ENCODE assay signal across 11 mouse cellular contexts in the genomic region with DNA sequence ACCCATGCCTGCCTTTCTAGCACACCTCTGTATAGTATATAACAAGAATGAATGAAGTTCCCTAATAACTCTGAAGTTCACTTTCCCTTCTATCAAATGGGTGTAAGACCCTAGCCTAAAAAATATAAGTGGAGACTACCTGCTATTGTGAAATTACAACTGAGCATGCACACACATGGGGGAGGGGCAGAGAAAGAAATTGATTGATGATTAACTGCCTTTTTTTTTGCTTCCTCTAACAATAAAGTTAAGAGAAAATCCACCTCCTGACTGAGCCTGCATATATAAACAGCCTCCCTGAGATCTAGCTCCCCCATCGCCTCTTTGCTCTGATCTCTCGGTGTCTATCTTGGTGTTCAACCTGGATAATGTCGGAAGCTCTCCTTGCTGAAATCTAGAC.
DNase-seq lines count a peak whose midpoint lies in the region; ATAC-seq and TF ChIP-seq lines count a peak whose summit lies in the region.
"Had no signal": no experiment of that assay in that cellular context is flagged by ENCODE, and none has a peak within 500 bp of the region (broad histone marks: within the 10 kb centered on the region; RNA-seq: fewer than 3 reads in every experiment).

No protein-coding gene starts in this region.

- H3K4me3 ChIP-seq in forebrain, embryonic 12.5 days (replicated peaks), result no peak overlapping the region
- no peak overlapping the region for H3K4me3 ChIP-seq in forebrain, embryonic 11.5 days (ENCODE audit: low read depth, low read length)
- no peak overlapping the region for H3K4me3 ChIP-seq in kidney, adult 2 months (ENCODE audit: insufficient read depth, low read depth, low read length)
- H3K4me3 ChIP-seq: embryonic facial prominence, embryonic 12.5 days had no signal

- no peak for TF ChIP-seq POLR2A in kidney, adult 2 months (IDR thresholded peaks at IDR 0.05; ENCODE audit: low read depth, low read length)

- H3K27ac ChIP-seq in forebrain, embryonic 12.5 days, result peak overlapping the region; percentile 39; the same call in 1 of the 2 replicates
- no peak overlapping the region for H3K27ac ChIP-seq in forebrain, embryonic 11.5 days (ENCODE audit: low read depth, low read length)
- no peak overlapping the region for H3K27ac ChIP-seq in kidney, adult 2 months (ENCODE audit: insufficient read depth, low read depth, low read length)

- H3K9me3 ChIP-seq in forebrain, embryonic 12.5 days, result no peaks in the 10 kb centered on the region
- H3K9me3 ChIP-seq in forebrain, embryonic 11.5 days (ENCODE audit: control insufficient read depth, low read length), result no peaks in the 10 kb centered on the region
- H3K9me3 ChIP-seq: embryonic facial prominence, embryonic 12.5 days had no signal

- H3K4me1 ChIP-seq in forebrain, embryonic 12.5 days, result peaks cover 69% of the 10 kb centered on the region
- peaks cover 9% of the 10 kb centered on the region; the same call in 1 of the 2 replicates for H3K4me1 ChIP-seq in forebrain, embryonic 11.5 days (replicated peaks; ENCODE audit: control insufficient read depth, insufficient read depth, low read length)
- peaks cover 26% of the 10 kb centered on the region for H3K4me1 ChIP-seq in kidney, adult 2 months (ENCODE audit: control insufficient read depth, insufficient read depth, low read length)

- H3K4me2 ChIP-seq in forebrain, embryonic 12.5 days, result no peak overlapping the region
- H3K4me2 ChIP-seq in forebrain, embryonic 11.5 days (ENCODE audit: low read depth, low read length, severe bottlenecking), result no peak overlapping the region
- H3K4me2 ChIP-seq: embryonic facial prominence, embryonic 12.5 days had no signal

- no peak for DNase-seq in forebrain, embryonic 11.5 days (ENCODE audit: low spot score)
- peak; percentile 34 for DNase-seq in kidney, adult 2 months
- DNase-seq in kidney, adult 9 months, result no peak
- DNase-seq in A20 (ENCODE audit: low read depth, low spot score), result peak; percentile 33
- peak; percentile 45 for DNase-seq in induced T-regulatory cell, adult 2 months (ENCODE audit: low read depth)
- no peak for DNase-seq in T-cell, adult 2 months (ENCODE audit: low spot score)
- no peak for DNase-seq in adrenal gland, postnatal 25 days
- DNase-seq: kidney, postnatal 36 days; lung, adult 18-20 months had no signal

- no peaks in the 10 kb centered on the region for H3K27me3 ChIP-seq in forebrain, embryonic 12.5 days
- H3K27me3 ChIP-seq in forebrain, embryonic 11.5 days (ENCODE audit: control insufficient read depth, insufficient read depth, low read length), result no peaks in the 10 kb centered on the region
- H3K27me3 ChIP-seq in kidney, adult 2 months (replicated peaks; ENCODE audit: control insufficient read depth, insufficient read depth, low read length), result no peaks in the 10 kb centered on the region
- H3K27me3 ChIP-seq: embryonic facial prominence, embryonic 12.5 days had no signal

- no peak overlapping the region for H3K9ac ChIP-seq in forebrain, embryonic 12.5 days
- H3K9ac ChIP-seq in forebrain, embryonic 11.5 days (ENCODE audit: low read length), result no peak overlapping the region
- H3K9ac ChIP-seq: embryonic facial prominence, embryonic 12.5 days had no signal

- ATAC-seq in forebrain, embryonic 12.5 days (ENCODE audit: low FRiP score), result no peak
- no peak for ATAC-seq in forebrain, embryonic 11.5 days (replicated peaks; ENCODE audit: low FRiP score)

- WGBS in forebrain, embryonic 12.5 days, result 88% methylated on average over 3 of the region's 3 CpGs
- 88% methylated on average over 3 of the region's 3 CpGs for WGBS in forebrain, embryonic 11.5 days
- WGBS in kidney, adult 2 months, result 71% methylated on average over 3 of the region's 3 CpGs

- peaks cover 33% of the 10 kb centered on the region for H3K36me3 ChIP-seq in forebrain, embryonic 12.5 days (replicated peaks)
- H3K36me3 ChIP-seq in forebrain, embryonic 11.5 days (ENCODE audit: control insufficient read depth, insufficient read depth, low read length), result no peaks in the 10 kb centered on the region
- H3K36me3 ChIP-seq in kidney, adult 2 months (ENCODE audit: control insufficient read depth, insufficient read depth, low read length), result no peaks in the 10 kb centered on the region

- no peak for TF ChIP-seq CTCF in kidney, adult 2 months (conservative IDR thresholded peaks at IDR 0.05; ENCODE audit: insufficient read depth, insufficient read length, low read depth, low read length)

Comparison
In these comparisons a context has a peak if more than half of its experiments do, and no peak if none do; other contexts are left out.
1. DNase-seq: peak in kidney, adult 2 months (single experiment), A20 (single experiment) and induced T-regulatory cell, adult 2 months (single experiment); none in forebrain, embryonic 11.5 days (single experiment), kidney, adult 9 months (single experiment), T-cell, adult 2 months (single experiment) and adrenal gland, postnatal 25 days (single experiment).